Mouse (Mus musculus): ENCODE data around the gene Runx3. TPM values are rescaled to one million over a fixed set of nuclear protein-coding genes. Genes with fewer than 3 reads are reported as not detected.

Gene Runx3
- polyA plus RNA-seq, 1 experiment from 2014 or later: 0.16 TPM

- Histone ChIP-seq H3K27ac (ENCODE audit: low read depth) (no peak overlapping the region), H3K9ac (no peak overlapping the region), H3K27me3 (ENCODE audit: insufficient read depth, low read length) (peaks cover 57% of the 10 kb centered on the region), H3K4me1 (ENCODE audit: insufficient read depth) (no peaks in the 10 kb centered on the region), H3K4me2 (no peak overlapping the region), H3K36me3 (ENCODE audit: insufficient read depth) (no peaks in the 10 kb centered on the region), H3K4me3 (ENCODE audit: low read depth, low read length) (no peak overlapping the region), H3K9me3 (ENCODE audit: low read depth, low read length) (no peaks in the 10 kb centered on the region)
- WGBS: 50% methylated on average over 2 of the region's 2 CpGs
- DNase-seq: no peak
- ATAC-seq (ENCODE audit: insufficient read depth): no peak
- no peak for TF ChIP-seq CTCF (IDR thresholded peaks at IDR 0.05; ENCODE audit: low read depth)
These were observed 39.2 kb downstream of the Runx3 start for GRCm38 (mm10) chr4:135159663-135160062.

- ATAC-seq (ENCODE audit: insufficient read depth) (no peak), DNase-seq (no peak)
- Histone ChIP-seq H3K4me3 (ENCODE audit: low read depth, low read length) (no peak overlapping the region), H3K9me3 (ENCODE audit: low read depth, low read length) (no peaks in the 10 kb centered on the region), H3K27me3 (ENCODE audit: insufficient read depth, low read length) (peaks cover 52% of the 10 kb centered on the region), H3K4me1 (ENCODE audit: insufficient read depth) (no peaks in the 10 kb centered on the region), H3K27ac (ENCODE audit: low read depth) (no peak overlapping the region), H3K4me2 (no peak overlapping the region), H3K36me3 (ENCODE audit: insufficient read depth) (no peaks in the 10 kb centered on the region), H3K9ac (no peak overlapping the region)
- 60% methylated on average over 3 of the region's 3 CpGs for WGBS
- no peak for TF ChIP-seq CTCF (IDR thresholded peaks at IDR 0.05; ENCODE audit: low read depth)
These were observed 39.7 kb downstream of the Runx3 start for GRCm38 (mm10) chr4:135160168-135160567.

DNA sequence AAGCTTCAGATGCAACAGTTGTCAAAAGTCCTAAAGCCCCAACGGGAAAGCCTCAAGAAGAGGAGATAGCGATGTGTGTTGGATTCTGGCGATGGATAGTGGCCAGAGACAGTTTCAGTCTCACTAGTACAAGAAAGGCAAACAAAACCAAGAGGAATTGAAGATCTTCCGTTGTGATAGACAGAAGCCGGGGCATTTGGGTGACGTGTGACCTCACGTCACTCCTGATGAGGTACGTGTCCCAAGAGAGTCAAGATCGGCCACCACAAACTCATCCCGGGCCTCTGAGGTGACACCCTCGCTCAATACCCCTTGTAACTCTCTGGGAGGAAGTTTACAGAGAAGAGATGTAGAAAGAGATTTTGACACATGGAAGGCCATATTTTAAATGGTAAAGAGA lies 41.0 kb downstream of the Runx3 start:
- Histone ChIP-seq H3K4me1 (ENCODE audit: insufficient read depth) (peaks cover 3% of the 10 kb centered on the region), H3K9ac (no peak overlapping the region), H3K9me3 (ENCODE audit: low read depth, low read length) (no peaks in the 10 kb centered on the region), H3K27me3 (ENCODE audit: insufficient read depth, low read length) (peaks cover 50% of the 10 kb centered on the region), H3K4me2 (no peak overlapping the region), H3K36me3 (ENCODE audit: insufficient read depth) (no peaks in the 10 kb centered on the region), H3K27ac (ENCODE audit: low read depth) (no peak overlapping the region), H3K4me3 (ENCODE audit: low read depth, low read length) (no peak overlapping the region)
- ATAC-seq (ENCODE audit: insufficient read depth) (no peak), DNase-seq (no peak)
- 70% methylated on average over 11 of the region's 11 CpGs for WGBS
- no peak for TF ChIP-seq CTCF (IDR thresholded peaks at IDR 0.05; ENCODE audit: low read depth)

GRCm38 (mm10) chr4:135165761-135166160 lies 45.3 kb downstream of the Runx3 start:
- no peaks in the 10 kb centered on the region for H3K36me3 ChIP-seq (ENCODE audit: insufficient read depth)
- TF ChIP-seq CTCF (IDR thresholded peaks at IDR 0.05; ENCODE audit: low read depth): no peak
- peaks cover 5% of the 10 kb centered on the region for H3K4me1 ChIP-seq (ENCODE audit: insufficient read depth)
- H3K9me3 ChIP-seq (ENCODE audit: low read depth, low read length): no peaks in the 10 kb centered on the region
- no peak overlapping the region for H3K4me3 ChIP-seq (ENCODE audit: low read depth, low read length)
- H3K4me2 ChIP-seq: no peak overlapping the region
- no peak for ATAC-seq (ENCODE audit: insufficient read depth)
- 56% methylated on average over 6 of the region's 6 CpGs for WGBS
- DNase-seq: no peak
- peaks cover 38% of the 10 kb centered on the region for H3K27me3 ChIP-seq (ENCODE audit: insufficient read depth, low read length)
- no peak overlapping the region for H3K9ac ChIP-seq
- H3K27ac ChIP-seq (ENCODE audit: low read depth): no peak overlapping the region

DNA sequence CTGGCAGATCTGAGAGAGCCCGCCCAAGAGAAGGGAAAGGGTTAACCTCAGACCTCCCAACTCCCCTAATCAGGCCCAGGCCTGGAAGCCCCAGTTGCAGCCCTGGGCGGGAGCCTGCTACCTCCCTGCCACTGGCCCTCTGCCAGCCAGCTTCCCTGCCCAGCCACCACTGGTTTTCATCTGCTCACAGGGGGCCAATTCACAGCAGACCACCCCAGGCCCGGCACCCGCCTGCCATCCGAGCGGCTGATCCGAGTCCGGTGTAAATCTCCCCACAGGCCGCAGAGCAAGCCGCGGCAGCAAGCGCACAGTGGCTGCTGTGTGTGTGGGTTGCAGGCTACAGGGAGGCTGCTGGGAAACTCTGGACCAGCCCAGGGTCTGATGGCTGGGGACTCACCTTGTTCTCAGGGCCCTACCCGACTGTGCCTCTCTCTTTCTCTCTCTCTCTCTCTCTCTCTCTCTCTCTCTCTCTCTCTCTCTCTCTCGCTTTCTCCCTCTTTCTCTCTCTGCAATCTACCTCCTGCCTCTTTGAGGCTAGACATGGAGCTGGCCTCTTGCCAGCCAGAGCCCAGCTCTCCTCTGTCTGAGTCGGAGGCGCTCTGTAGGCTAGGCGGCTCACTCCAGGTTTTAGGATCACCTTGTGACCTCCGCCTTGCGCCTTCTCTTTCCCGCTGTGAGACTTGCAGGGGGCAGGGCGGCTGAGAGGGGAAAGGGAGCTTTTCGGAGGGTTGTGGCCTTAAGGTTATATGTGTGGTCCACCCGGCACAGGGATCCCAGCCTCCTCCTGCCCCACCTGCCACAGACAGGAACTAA lies 46.2 kb downstream of the Runx3 start:
- Histone ChIP-seq H3K9me3 (ENCODE audit: low read depth, low read length) (no peaks in the 10 kb centered on the region), H3K4me3 (ENCODE audit: low read depth, low read length) (0 out of 2 replicates have a peak overlapping the region, but pooled peaks have one; percentile 9), H3K4me2 (peak overlapping the region; percentile 45), H3K9ac (no peak overlapping the region; the same call in 1 of the 2 replicates), H3K4me1 (ENCODE audit: insufficient read depth) (peaks cover 5% of the 10 kb centered on the region), H3K27ac (ENCODE audit: low read depth) (no peak overlapping the region), H3K27me3 (ENCODE audit: insufficient read depth, low read length) (peaks cover 38% of the 10 kb centered on the region), H3K36me3 (ENCODE audit: insufficient read depth) (no peaks in the 10 kb centered on the region)
- ATAC-seq (ENCODE audit: insufficient read depth) (peak; percentile 52), DNase-seq (peak; percentile 70)
- no peak for TF ChIP-seq CTCF (IDR thresholded peaks at IDR 0.05; ENCODE audit: low read depth)
- 5% methylated on average over 23 of the region's 23 CpGs for WGBS

DNA sequence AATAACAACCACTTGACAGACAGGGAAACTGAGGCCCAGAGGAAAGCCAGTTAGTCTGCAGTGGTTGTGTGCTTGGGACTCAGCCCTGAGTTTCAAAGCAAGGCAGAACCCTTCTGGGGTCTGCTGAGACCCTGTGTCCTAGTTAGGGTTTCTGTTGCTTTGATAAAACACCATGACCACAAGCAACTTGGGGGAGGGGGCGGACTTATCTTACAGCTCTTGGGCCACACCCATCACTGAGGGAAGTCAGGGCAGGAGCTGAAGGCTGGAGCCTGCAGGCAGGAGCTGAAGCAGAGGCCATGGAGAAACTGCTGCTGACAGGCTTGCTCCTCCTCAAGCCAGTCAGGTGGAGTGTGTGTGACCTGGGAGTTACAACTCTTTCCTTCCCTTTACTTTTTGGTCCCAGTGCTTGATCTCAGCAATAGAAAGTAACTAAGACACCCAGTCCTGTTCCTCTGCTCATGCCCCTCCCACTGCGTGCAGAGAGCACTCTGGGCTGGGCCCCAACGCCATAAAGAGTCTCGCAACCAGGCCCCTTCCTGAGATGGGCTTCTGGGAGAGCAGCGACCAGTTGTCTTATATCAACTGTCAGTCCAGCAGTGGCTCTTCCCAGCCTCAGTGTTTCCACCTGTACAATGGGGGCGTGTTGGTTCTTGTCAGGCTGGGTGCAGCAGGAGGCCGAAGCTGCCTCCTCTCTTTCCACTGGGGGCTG lies 47.5 kb downstream of the Runx3 start:
- H3K4me2 ChIP-seq: no peak overlapping the region
- WGBS: 62% methylated on average over 7 of the region's 7 CpGs
- DNase-seq: no peak
- H3K9me3 ChIP-seq (ENCODE audit: low read depth, low read length): no peaks in the 10 kb centered on the region
- H3K9ac ChIP-seq: no peak overlapping the region
- H3K27me3 ChIP-seq (ENCODE audit: insufficient read depth, low read length): peaks cover 38% of the 10 kb centered on the region
- no peaks in the 10 kb centered on the region for H3K36me3 ChIP-seq (ENCODE audit: insufficient read depth)
- H3K4me3 ChIP-seq (ENCODE audit: low read depth, low read length): no peak overlapping the region
- peaks cover 5% of the 10 kb centered on the region for H3K4me1 ChIP-seq (ENCODE audit: insufficient read depth)
- no peak for TF ChIP-seq CTCF (IDR thresholded peaks at IDR 0.05; ENCODE audit: low read depth)
- no peak overlapping the region for H3K27ac ChIP-seq (ENCODE audit: low read depth)
- no peak for ATAC-seq (ENCODE audit: insufficient read depth)

DNA sequence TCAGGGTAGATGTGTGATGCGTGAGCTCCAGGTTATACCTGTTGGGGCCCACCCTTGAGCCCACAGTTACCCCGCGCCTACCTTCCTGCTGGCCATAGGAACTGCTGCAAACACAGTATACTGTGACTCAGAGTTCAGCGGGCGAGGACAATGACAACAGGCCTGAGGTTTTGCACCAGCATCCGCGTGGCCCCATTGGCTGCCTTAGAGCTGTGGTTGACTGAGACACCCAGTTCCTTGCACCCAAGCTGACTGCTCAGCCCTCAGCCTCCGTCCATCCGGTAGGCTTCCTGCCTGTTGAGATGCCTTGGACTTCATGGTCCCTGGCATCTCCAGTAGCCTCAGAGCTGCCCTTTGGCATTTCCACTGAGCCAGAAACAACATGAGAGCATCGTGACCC lies 48.6 kb downstream of the Runx3 start:
- no peak for DNase-seq
- no peak for TF ChIP-seq CTCF (IDR thresholded peaks at IDR 0.05; ENCODE audit: low read depth)
- peaks cover 5% of the 10 kb centered on the region for H3K4me1 ChIP-seq (ENCODE audit: insufficient read depth)
- H3K9me3 ChIP-seq (ENCODE audit: low read depth, low read length): no peaks in the 10 kb centered on the region
- no peak for ATAC-seq (ENCODE audit: insufficient read depth)
- H3K27me3 ChIP-seq (ENCODE audit: insufficient read depth, low read length): peaks cover 38% of the 10 kb centered on the region
- 80% methylated on average over 10 of the region's 10 CpGs for WGBS
- no peak overlapping the region for H3K9ac ChIP-seq
- H3K4me3 ChIP-seq (ENCODE audit: low read depth, low read length): no peak overlapping the region
- no peaks in the 10 kb centered on the region for H3K36me3 ChIP-seq (ENCODE audit: insufficient read depth)
- no peak overlapping the region for H3K27ac ChIP-seq (ENCODE audit: low read depth)
- H3K4me2 ChIP-seq: no peak overlapping the region
